Mouse (Mus musculus): ENCODE results near the gene Ldlrad2.

DNA sequence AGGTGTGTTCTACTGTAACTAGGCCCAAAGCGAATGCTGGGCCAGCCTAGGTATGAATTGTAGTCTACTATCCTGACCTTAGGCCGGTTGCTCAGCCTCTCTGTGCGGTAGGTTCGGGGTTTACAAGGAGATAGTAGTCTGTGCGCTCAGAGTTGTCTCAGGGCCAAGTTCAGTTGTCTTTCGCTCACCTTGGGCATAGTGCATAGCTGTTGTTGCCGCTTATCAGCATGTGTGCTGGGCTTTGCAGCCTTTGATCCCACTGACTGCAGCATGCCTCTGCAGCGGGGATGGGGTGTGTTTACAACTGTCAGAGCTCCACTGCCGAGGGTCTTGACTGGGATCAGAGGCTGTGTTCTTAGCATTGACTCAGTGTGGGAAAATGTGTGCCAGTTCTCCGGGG lies 31.4 kb downstream of the Ldlrad2 start:
- TF ChIP-seq CTCF (IDR thresholded peaks at IDR 0.05; ENCODE audit: insufficient read depth, low read depth, low read length) (no peak), POLR2A (IDR thresholded peaks at IDR 0.05; ENCODE audit: insufficient read depth, low read depth, low read length) (no peak)

Measured in olfactory bulb, adult 2 months (tissue).